In the genomic region with DNA sequence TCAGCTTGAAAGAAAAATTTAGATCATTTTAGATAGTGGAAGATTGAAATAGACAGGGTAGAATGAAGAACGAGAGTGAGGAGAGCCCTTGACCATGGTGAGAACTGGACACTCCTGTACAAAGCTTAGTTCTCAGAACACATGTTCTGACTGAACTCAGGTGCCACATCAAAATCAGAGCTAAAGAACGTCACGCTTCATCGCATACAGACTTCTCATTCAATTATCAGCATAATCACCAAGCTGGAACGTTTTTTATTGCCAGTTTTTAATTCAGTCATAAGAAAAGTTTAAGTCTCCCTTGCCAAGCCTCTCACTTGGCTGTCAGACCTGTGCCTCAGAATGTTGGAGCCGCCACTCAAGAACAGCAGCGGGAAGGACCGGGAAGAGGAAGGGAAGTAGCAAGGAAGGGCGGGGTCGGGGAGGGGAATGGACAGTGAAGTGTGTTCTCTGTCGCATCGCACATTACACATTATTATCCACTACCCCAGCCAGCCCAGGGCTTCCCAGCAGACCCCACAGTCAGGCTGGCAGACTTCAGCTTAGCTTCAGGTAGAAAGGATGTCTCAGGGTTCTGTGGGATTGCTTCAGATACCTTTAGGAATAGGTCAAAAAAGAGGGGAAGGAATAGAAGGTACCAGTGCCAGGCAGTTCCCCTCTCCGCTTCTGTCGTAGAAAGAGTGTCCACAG, we compare ENCODE assay signal across 16 mouse cellular contexts.
DNase-seq lines count a peak whose midpoint lies in the region; ATAC-seq and TF ChIP-seq lines count a peak whose summit lies in the region.
"Had no signal": no experiment of that assay in that cellular context is flagged by ENCODE, and none has a peak within 500 bp of the region (broad histone marks: within the 10 kb centered on the region; RNA-seq: fewer than 3 reads in every experiment).

No protein-coding gene starts in this region.

- no peaks in the 10 kb centered on the region for H3K27me3 ChIP-seq in stomach, embryonic 16.5 days (ENCODE audit: control insufficient read depth, insufficient read depth, low read length)
- H3K27me3 ChIP-seq in stomach, postnatal 0 days (ENCODE audit: control insufficient read depth, insufficient read depth, low read length), result no peaks in the 10 kb centered on the region
- no peaks in the 10 kb centered on the region for H3K27me3 ChIP-seq in midbrain, postnatal 0 days (ENCODE audit: insufficient read depth, low read length)
- H3K27me3 ChIP-seq: forebrain, embryonic 15.5 days; hindbrain, embryonic 15.5 days; limb, embryonic 12.5 days; midbrain, embryonic 15.5 days had no signal

- no peaks in the 10 kb centered on the region for H3K36me3 ChIP-seq in stomach, embryonic 16.5 days (ENCODE audit: control insufficient read depth, insufficient read depth, low read length)
- no peaks in the 10 kb centered on the region for H3K36me3 ChIP-seq in stomach, postnatal 0 days (ENCODE audit: control insufficient read depth, insufficient read depth, low read length)
- no peaks in the 10 kb centered on the region for H3K36me3 ChIP-seq in midbrain, postnatal 0 days (ENCODE audit: insufficient read depth, low read length)
- H3K36me3 ChIP-seq: embryonic facial prominence, embryonic 10.5 days; forebrain, embryonic 15.5 days; hindbrain, embryonic 15.5 days; limb, embryonic 12.5 days; midbrain, embryonic 15.5 days had no signal

- 78% methylated on average over 14 of the region's 14 CpGs for WGBS in stomach, embryonic 16.5 days
- WGBS in stomach, postnatal 0 days, result 73% methylated on average over 14 of the region's 14 CpGs
- WGBS in midbrain, postnatal 0 days, result 70% methylated on average over 14 of the region's 14 CpGs

- no peak for TF ChIP-seq CTCF in layer of hippocampus, adult 2 months (conservative IDR thresholded peaks at IDR 0.05)
- TF ChIP-seq CTCF in stomach, postnatal 0 days (IDR thresholded peaks at IDR 0.05; ENCODE audit: low read depth), result no peak
- no peak for TF ChIP-seq CTCF in midbrain, postnatal 0 days (IDR thresholded peaks at IDR 0.05)

- no peak for DNase-seq in layer of hippocampus, adult 2 months (ENCODE audit: low spot score in 2 of 2)
- no peak for DNase-seq in layer of hippocampus, postnatal 25 days (ENCODE audit: extremely low spot score in 1 of 2, low spot score in 1 of 2)
- DNase-seq in stomach, postnatal 0 days (ENCODE audit: low spot score), result no peak
- DNase-seq in kidney, postnatal 14 days, result peak; percentile 29
- DNase-seq in adrenal gland, postnatal 10 days, result no peak
- no peak for DNase-seq in midbrain, postnatal 0 days (ENCODE audit: low spot score)
- DNase-seq: adrenal gland, postnatal 25 days; cerebellum, postnatal 14 days; spleen, adult 18-20 months had no signal

- peaks cover 5% of the 10 kb centered on the region; the same call in 1 of the 2 replicates for H3K4me1 ChIP-seq in stomach, embryonic 16.5 days (ENCODE audit: control insufficient read depth, insufficient read depth, low read length)
- H3K4me1 ChIP-seq in stomach, postnatal 0 days (replicated peaks; ENCODE audit: control insufficient read depth, insufficient read depth), result no peaks in the 10 kb centered on the region
- H3K4me1 ChIP-seq in midbrain, postnatal 0 days (ENCODE audit: insufficient read depth, low read length), result no peaks in the 10 kb centered on the region

- ATAC-seq in stomach, embryonic 16.5 days (ENCODE audit: insufficient read depth, low FRiP score), result no peak
- ATAC-seq in stomach, postnatal 0 days (ENCODE audit: low FRiP score, low TSS enrichment), result no peak
- ATAC-seq in midbrain, postnatal 0 days (ENCODE audit: low FRiP score), result no peak

- no peaks in the 10 kb centered on the region for H3K9me3 ChIP-seq in stomach, embryonic 16.5 days (replicated peaks; ENCODE audit: control insufficient read depth, low read length)
- H3K9me3 ChIP-seq in stomach, postnatal 0 days (ENCODE audit: control insufficient read depth, low read length), result no peaks in the 10 kb centered on the region
- H3K9me3 ChIP-seq in midbrain, postnatal 0 days (ENCODE audit: low read length), result no peaks in the 10 kb centered on the region
- H3K9me3 ChIP-seq: embryonic facial prominence, embryonic 10.5 days; forebrain, embryonic 15.5 days; hindbrain, embryonic 15.5 days; limb, embryonic 12.5 days; midbrain, embryonic 15.5 days had no signal

- no peak for TF ChIP-seq EP300 in stomach, postnatal 0 days (optimal IDR thresholded peaks at IDR 0.05)

- H3K4me3 ChIP-seq in layer of hippocampus, adult 2 months, result no peak overlapping the region
- no peak overlapping the region for H3K4me3 ChIP-seq in stomach, embryonic 16.5 days (replicated peaks; ENCODE audit: low read length)
- no peak overlapping the region for H3K4me3 ChIP-seq in stomach, postnatal 0 days (ENCODE audit: low read depth, low read length)
- no peak overlapping the region for H3K4me3 ChIP-seq in midbrain, postnatal 0 days (ENCODE audit: low read depth, low read length)
- H3K4me3 ChIP-seq: embryonic facial prominence, embryonic 10.5 days; erythroblast, embryonic 14.5 days; forebrain, embryonic 15.5 days; hindbrain, embryonic 15.5 days; limb, embryonic 12.5 days; midbrain, embryonic 15.5 days had no signal

- H3K27ac ChIP-seq in layer of hippocampus, adult 2 months, result peak overlapping the region; percentile 7; the same call in 1 of the 2 replicates
- peak overlapping the region; percentile 42; the same call in 1 of the 2 replicates for H3K27ac ChIP-seq in stomach, embryonic 16.5 days (ENCODE audit: low read length)
- no peak overlapping the region for H3K27ac ChIP-seq in stomach, postnatal 0 days (replicated peaks)
- H3K27ac ChIP-seq in midbrain, postnatal 0 days (ENCODE audit: low read depth, low read length), result no peak overlapping the region
- H3K27ac ChIP-seq: embryonic facial prominence, embryonic 10.5 days; forebrain, embryonic 15.5 days; hindbrain, embryonic 15.5 days; limb, embryonic 12.5 days; midbrain, embryonic 15.5 days had no signal

- H3K4me2 ChIP-seq in stomach, embryonic 16.5 days (ENCODE audit: low read depth, low read length), result no peak overlapping the region
- no peak overlapping the region for H3K4me2 ChIP-seq in stomach, postnatal 0 days (replicated peaks; ENCODE audit: low read depth)
- no peak overlapping the region for H3K4me2 ChIP-seq in midbrain, postnatal 0 days (ENCODE audit: low read depth, low read length, poor library complexity, severe bottlenecking)
- H3K4me2 ChIP-seq: forebrain, embryonic 15.5 days; hindbrain, embryonic 15.5 days; limb, embryonic 12.5 days; midbrain, embryonic 15.5 days had no signal

- H3K9ac ChIP-seq in stomach, embryonic 16.5 days (ENCODE audit: low read length), result no peak overlapping the region; the same call in 1 of the 2 replicates
- no peak overlapping the region for H3K9ac ChIP-seq in stomach, postnatal 0 days (ENCODE audit: low read length)
- H3K9ac ChIP-seq in midbrain, postnatal 0 days (replicated peaks; ENCODE audit: low read length, poor library complexity, severe bottlenecking), result no peak overlapping the region
- H3K9ac ChIP-seq: forebrain, embryonic 15.5 days; hindbrain, embryonic 15.5 days; limb, embryonic 12.5 days; midbrain, embryonic 15.5 days had no signal

Comparison
In these comparisons a context has a peak if more than half of its experiments do, and no peak if none do; other contexts are left out.
1. H3K27ac ChIP-seq: peak in layer of hippocampus, adult 2 months (single experiment) and stomach, embryonic 16.5 days (single experiment); none in stomach, postnatal 0 days (single experiment) and midbrain, postnatal 0 days (single experiment).